In the genomic region with DNA sequence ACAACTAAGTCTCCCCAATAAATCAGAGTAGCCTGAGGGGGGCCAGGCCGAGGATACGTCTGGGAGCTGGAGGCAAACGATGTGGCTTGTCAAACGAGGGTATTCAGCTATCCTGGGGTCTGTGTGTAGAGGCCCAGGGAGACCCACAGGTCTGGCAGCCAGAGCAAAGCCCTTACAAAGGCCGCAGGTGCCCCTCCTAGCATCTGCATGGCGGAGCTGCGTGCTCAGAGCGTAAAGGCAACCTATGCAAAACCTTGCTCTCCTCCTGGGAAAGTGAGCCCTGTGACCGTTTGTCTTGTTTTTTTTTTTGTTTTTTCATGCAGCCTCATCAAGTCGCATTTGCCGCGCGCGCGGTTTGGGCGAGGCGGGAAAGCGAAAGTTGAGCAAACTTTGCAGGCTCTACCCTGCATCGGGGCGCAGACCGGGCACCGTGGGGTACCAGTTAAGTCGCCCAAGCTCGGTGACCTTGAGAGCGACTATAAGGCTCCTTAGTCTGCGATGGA, we compare ENCODE assay signal across 8 mouse cellular contexts. TPM values are rescaled to one million over a fixed set of nuclear protein-coding genes. Genes with fewer than 3 reads are reported as not detected.
DNase-seq lines count a peak whose midpoint lies in the region; ATAC-seq and TF ChIP-seq lines count a peak whose summit lies in the region.

No protein-coding gene starts in this region.

- H3K9ac ChIP-seq in lung, embryonic 14.5 days: peak overlapping the region; percentile 96
- peak overlapping the region; percentile 90 for H3K9ac ChIP-seq in heart, postnatal 0 days (replicated peaks; ENCODE audit: low read depth, low read length)
- H3K9ac ChIP-seq in liver, adult 2 months (ENCODE audit: low read depth, low read length): peak overlapping the region; percentile 82

- no peaks in the 10 kb centered on the region for H3K9me3 ChIP-seq in lung, embryonic 14.5 days (ENCODE audit: low read depth, low read length)
- no peaks in the 10 kb centered on the region for H3K9me3 ChIP-seq in heart, postnatal 0 days (replicated peaks; ENCODE audit: control insufficient read depth, low read length)

- H3K4me3 ChIP-seq in lung, embryonic 14.5 days (ENCODE audit: low read depth, low read length): peak overlapping the region; percentile 76
- peak overlapping the region; percentile 81 for H3K4me3 ChIP-seq in brown adipose tissue, adult 24 weeks (ENCODE audit: insufficient read depth, low read depth, low read length)
- H3K4me3 ChIP-seq in heart, postnatal 0 days (ENCODE audit: low read depth, low read length): peak overlapping the region; percentile 57
- H3K4me3 ChIP-seq in liver, adult 2 months (ENCODE audit: insufficient read depth, low read depth, low read length): peak overlapping the region; percentile 93

- H3K79me2 ChIP-seq in liver, adult 2 months (ENCODE audit: control insufficient read depth, insufficient read depth, low read length): peaks cover 18% of the 10 kb centered on the region; the same call in 1 of the 2 replicates

- peaks cover 22% of the 10 kb centered on the region for H3K36me3 ChIP-seq in lung, embryonic 14.5 days (ENCODE audit: insufficient read depth)
- H3K36me3 ChIP-seq in heart, postnatal 0 days (replicated peaks; ENCODE audit: control insufficient read depth, insufficient read depth, low read length): peaks cover 7% of the 10 kb centered on the region
- H3K36me3 ChIP-seq in liver, adult 2 months (ENCODE audit: control insufficient read depth, insufficient read depth, low read length): peaks cover 6% of the 10 kb centered on the region

- no peak for TF ChIP-seq POLR2A in liver, adult 2 months (IDR thresholded peaks at IDR 0.05; ENCODE audit: extremely low read depth, insufficient read depth, low read length)

- peak overlapping the region; percentile 99 for H3K27ac ChIP-seq in lung, embryonic 14.5 days (ENCODE audit: low read depth)
- H3K27ac ChIP-seq in brown adipose tissue, adult 24 weeks (replicated peaks; ENCODE audit: low read depth, low read length): peak overlapping the region; percentile 78
- peak overlapping the region; percentile 96 for H3K27ac ChIP-seq in heart, postnatal 0 days (ENCODE audit: low read depth)
- peak overlapping the region; percentile 68 for H3K27ac ChIP-seq in liver, adult 2 months (replicated peaks; ENCODE audit: insufficient read depth, low read depth, low read length)

- WGBS in lung, embryonic 14.5 days: under 1% methylated on average over 26 of the region's 26 CpGs
- WGBS in heart, postnatal 0 days: 1% methylated on average over 26 of the region's 26 CpGs
- WGBS in liver, adult 2 months: under 1% methylated on average over 26 of the region's 26 CpGs

- H3K4me1 ChIP-seq in lung, embryonic 14.5 days (ENCODE audit: insufficient read depth): 0 out of 2 replicates have a peak, but pooled peaks cover 4% of the 10 kb centered on the region
- H3K4me1 ChIP-seq in brown adipose tissue, adult 24 weeks (ENCODE audit: control insufficient read depth, insufficient read depth, insufficient read length, low read length): peaks cover 2% of the 10 kb centered on the region; the same call in 1 of the 2 replicates
- H3K4me1 ChIP-seq in heart, postnatal 0 days (ENCODE audit: control insufficient read depth, insufficient read depth): peaks cover 6% of the 10 kb centered on the region; the same call in 1 of the 2 replicates
- peaks cover 10% of the 10 kb centered on the region for H3K4me1 ChIP-seq in liver, adult 2 months (ENCODE audit: control insufficient read depth, insufficient read depth, low read length)

- no peaks in the 10 kb centered on the region for H3K27me3 ChIP-seq in lung, embryonic 14.5 days (ENCODE audit: insufficient read depth, low read length)
- no peaks in the 10 kb centered on the region for H3K27me3 ChIP-seq in heart, postnatal 0 days (ENCODE audit: control insufficient read depth, insufficient read depth, low read length)
- H3K27me3 ChIP-seq in liver, adult 2 months (ENCODE audit: control insufficient read depth, insufficient read depth, low read length): no peaks in the 10 kb centered on the region

- peak overlapping the region; percentile 78 for H3K4me2 ChIP-seq in lung, embryonic 14.5 days
- H3K4me2 ChIP-seq in heart, postnatal 0 days (ENCODE audit: low read depth, low read length): peak overlapping the region; percentile 77

- peak; percentile 70 for DNase-seq in lung, embryonic 14.5 days
- DNase-seq in lung, postnatal 14 days: no peak
- DNase-seq in heart, postnatal 0 days (ENCODE audit: low spot score): no peak
- DNase-seq in liver, adult 2 months (ENCODE audit: extremely low read depth, low read depth, low spot score): no peak
- no peak for DNase-seq in gastrocnemius, postnatal 4 days (ENCODE audit: low spot score in 2 of 2)
- DNase-seq in ovary, postnatal 10 days (ENCODE audit: low spot score): no peak

- TF ChIP-seq EP300 in heart, postnatal 0 days (IDR thresholded peaks at IDR 0.05; ENCODE audit: low read depth): no peak

- TF ChIP-seq CTCF in lung, embryonic 14.5 days (IDR thresholded peaks at IDR 0.05; ENCODE audit: low read depth): no peak
- no peak for TF ChIP-seq CTCF in heart, postnatal 0 days (IDR thresholded peaks at IDR 0.05; ENCODE audit: low read depth)
- no peak for TF ChIP-seq CTCF in liver, adult 2 months (IDR thresholded peaks at IDR 0.05; ENCODE audit: low read depth, low read length)

- no peak for ATAC-seq in lung, embryonic 14.5 days (ENCODE audit: insufficient read depth)
- peak; percentile 3; the same call in 1 of the 2 replicates for ATAC-seq in heart, postnatal 0 days (ENCODE audit: insufficient read depth, low read depth)
- ATAC-seq in neutrophil, adult 5-6 weeks (ENCODE audit: extremely low read depth, insufficient number of reproducible peaks, low FRiP score, poor library complexity, severe bottlenecking): peak; percentile 4; the same call in 1 of the 2 replicates

RNA-seq across cellular contexts. Expression of gene Srsf3, which starts 0.6 kb away (rescaled TPM):
- 716 and 730 TPM in 2 replicates for polyA plus RNA-seq in lung, embryonic 14.5 days (2014; fragmentation: Nextera tagmentation; extraction: Ambion mirVana)
- 105 and 132 TPM in 2 replicates for polyA plus RNA-seq in brown adipose tissue, adult 24 weeks (2012; ENCODE audit: insufficient read depth, insufficient read length, missing spikeins)
- total RNA-seq in heart, postnatal 0 days (2014; rRNA removed; ENCODE audit: low replicate concordance): 110 and 151 TPM in 2 replicates
- polyA plus RNA-seq in heart, postnatal 0 days (2015; fragmentation: Nextera tagmentation; extraction: Ambion mirVana): 202 and 238 TPM in 2 replicates
- 41.4 and 47.3 TPM in 2 replicates for total RNA-seq in liver, adult 2 months (2014; rRNA removed)
- 26.6 and 40.1 TPM in 2 replicates for polyA plus RNA-seq in liver, adult 2 months (2012; rRNA removed)
- total RNA-seq in neutrophil, adult 5-6 weeks (2017): 576 and 624 TPM in 2 replicates
- 100 to 1,000 TPM; 129 TPM for total RNA-seq in gastrocnemius, postnatal 4 days (2021)

RNA-seq across cellular contexts. Expression of gene Stk38, which starts 24.0 kb away (rescaled TPM):
- 103 and 104 TPM in 2 replicates for polyA plus RNA-seq in lung, embryonic 14.5 days (2014; fragmentation: Nextera tagmentation; extraction: Ambion mirVana)
- polyA plus RNA-seq in brown adipose tissue, adult 24 weeks (2012; ENCODE audit: insufficient read depth, insufficient read length, missing spikeins): 47.3 and 49.3 TPM in 2 replicates
- total RNA-seq in heart, postnatal 0 days (2014; rRNA removed; ENCODE audit: low replicate concordance): 49.8 and 50.1 TPM in 2 replicates
- 53.7 and 57.3 TPM in 2 replicates for polyA plus RNA-seq in heart, postnatal 0 days (2015; fragmentation: Nextera tagmentation; extraction: Ambion mirVana)
- total RNA-seq in liver, adult 2 months (2014; rRNA removed): 45.8 and 52.2 TPM in 2 replicates
- 52.0 and 54.4 TPM in 2 replicates for polyA plus RNA-seq in liver, adult 2 months (2012; rRNA removed)
- 394 and 412 TPM in 2 replicates for total RNA-seq in neutrophil, adult 5-6 weeks (2017)
- 10 to 100 TPM; 60.3 to 66.7 TPM for total RNA-seq in gastrocnemius, postnatal 4 days (2021)

RNA-seq across cellular contexts. Expression of gene Cdkn1a, which starts 59.0 kb away (rescaled TPM):
- polyA plus RNA-seq in lung, embryonic 14.5 days (2014; fragmentation: Nextera tagmentation; extraction: Ambion mirVana): 12.4 and 13.6 TPM in 2 replicates
- 36.2 and 74.0 TPM in 2 replicates for polyA plus RNA-seq in brown adipose tissue, adult 24 weeks (2012; ENCODE audit: insufficient read depth, insufficient read length, missing spikeins)
- 16.7 and 42.8 TPM in 2 replicates for total RNA-seq in heart, postnatal 0 days (2014; rRNA removed; ENCODE audit: low replicate concordance)
- 48.2 and 48.9 TPM in 2 replicates for polyA plus RNA-seq in heart, postnatal 0 days (2015; fragmentation: Nextera tagmentation; extraction: Ambion mirVana)
- 0.37 and 0.60 TPM in 2 replicates for total RNA-seq in liver, adult 2 months (2014; rRNA removed)
- 6.9 and 9.3 TPM in 2 replicates for polyA plus RNA-seq in liver, adult 2 months (2012; rRNA removed)
- 1.3 and 2.1 TPM in 2 replicates for total RNA-seq in neutrophil, adult 5-6 weeks (2017)
- total RNA-seq in gastrocnemius, postnatal 4 days (2021): 100 to 1,000 TPM; 138 to 142 TPM
